Mouse (Mus musculus) olfactory bulb, adult 2 months (tissue): Measurements from ENCODE around the gene Serpine2. TPM values are rescaled to one million over a fixed set of nuclear protein-coding genes. Genes with fewer than 3 reads are reported as not detected.

Experiments used
- H3K27ac ChIP-seq: fragments of 200-500 bp; 2 replicates; pipeline ENCODE4 v1.5.1; 2012; ENCODE audit warnings: low read depth, low read length; ENCODE audit not compliant: insufficient read depth
- H3K4me1 ChIP-seq: fragments of 200-500 bp; 2 replicates; pipeline ENCODE4 v1.6.1; 2012; ENCODE audit warnings: low read length; ENCODE audit not compliant: control insufficient read depth, insufficient read depth
- H3K4me3 ChIP-seq: fragments of 200-500 bp; 2 replicates; pipeline ENCODE4 v1.5.1; 2012; ENCODE audit warnings: mild to moderate bottlenecking, low read depth, low read length, moderate library complexity; ENCODE audit not compliant: insufficient read depth
- CTCF ChIP-seq: fragments of 200-500 bp; IDR thresholded peaks from 2 replicates; pipeline ENCODE4 v1.5.1; 2012; ENCODE audit warnings: low read depth, mild to moderate bottlenecking, low read length, moderate library complexity; ENCODE audit not compliant: insufficient read depth
- POLR2A ChIP-seq: fragments of 200-500 bp; IDR thresholded peaks from 2 replicates; pipeline ENCODE4 v1.6.1; 2012; ENCODE audit warnings: mild to moderate bottlenecking, low read depth, low read length, moderate library complexity; ENCODE audit not compliant: insufficient read depth
- WGBS: fragments of 180-500 bp; shearing (Covaris S2); methylation state at CpG from one replicate; pipeline ENCODE4 v1.1.7; 2018; 5-methylcytosine and 5-hydroxymethylcytosine counted together
- polyA plus RNA-seq: library from polyadenylated mRNA; stranded (reverse); fragments of >200 nt; gene quantifications from 2 replicates; pipeline ENCODE4 v1.2.4, GENCODE M21; 2012; ENCODE audit warnings: low replicate concordance; ENCODE audit not compliant: missing spikeins, insufficient read depth, insufficient read length

Gene Serpine2
- polyA plus RNA-seq, 1 experiment, result 393 TPM

- TF ChIP-seq POLR2A, result no peak
- no peak for TF ChIP-seq CTCF
- Histone ChIP-seq H3K27ac (no peak overlapping the region), H3K4me3 (no peak overlapping the region), H3K4me1 (peaks cover 5% of the 10 kb centered on the region)
- 74% methylated on average over 11 of the region's 11 CpGs for WGBS
These were observed 83.0 kb downstream of the Serpine2 start for GRCm38 (mm10) chr1:79778011-79778410.

DNA sequence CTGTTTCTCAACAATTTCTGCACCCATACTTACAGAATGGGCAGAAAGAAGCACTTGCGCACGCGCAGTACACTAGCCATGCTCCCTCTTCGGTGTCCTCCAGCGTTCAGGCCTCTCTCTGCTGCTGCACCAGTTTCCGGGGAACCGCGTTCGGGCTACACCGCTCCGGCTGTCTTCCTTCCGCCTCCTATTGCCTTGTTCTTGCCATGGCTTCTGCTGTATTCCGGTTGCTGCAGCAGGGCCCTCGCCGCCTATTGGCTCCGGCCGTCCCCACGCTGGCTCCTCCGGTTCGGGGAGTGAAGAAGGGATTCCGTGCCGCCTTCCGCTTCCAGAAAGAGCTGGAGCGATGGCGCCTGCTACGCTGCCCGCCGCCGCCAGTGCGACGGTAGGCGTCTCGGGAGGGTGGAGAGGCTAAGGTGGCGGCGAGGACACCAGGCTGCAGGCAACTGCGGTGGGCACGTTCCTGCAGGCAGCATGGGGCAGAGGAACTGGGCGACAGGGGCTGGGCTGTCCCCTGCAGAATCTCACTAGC is 85.0 kb downstream of the Serpine2 start, which contains the start of the genes Mrpl44 and Wdfy1:
Gene Mrpl44, plus strand, starts transcription at position 92 of the 532 bp plus-strand sequence.
Gene Wdfy1, minus strand, starts transcription at position 217 of the 532 bp plus-strand sequence.
- peak within 1 kb of the TSS; percentile 78 for H3K4me3 ChIP-seq
- peak within 1 kb of the TSS; percentile 56 for H3K27ac ChIP-seq
- peak; percentile 66 for TF ChIP-seq POLR2A
- TF ChIP-seq CTCF, result peak; percentile 46; the same call in 1 of the 2 replicates
- WGBS, result under 1% methylated on average over 38 of the region's 38 CpGs
- peaks cover 5% of the 10 kb centered on the region for H3K4me1 ChIP-seq

GRCm38 (mm10) chr1:79774164-79774780 is 86.7 kb downstream of the Serpine2 start:
- 79% methylated on average over 4 of the region's 4 CpGs for whole genome bisulfite sequencing
- no peak overlapping the region for H3K4me3 ChIP-seq
- TF ChIP-seq CTCF (no peak), POLR2A (no peak)
- peaks cover 5% of the 10 kb centered on the region for H3K4me1 ChIP-seq
- no peak overlapping the region for H3K27ac ChIP-seq

- 49% methylated on average over 1 of the region's 1 CpGs for WGBS
- no peaks in the 10 kb centered on the region for H3K4me1 ChIP-seq
- no peak overlapping the region for H3K27ac ChIP-seq
- H3K4me3 ChIP-seq, result no peak overlapping the region
- no peak for TF ChIP-seq CTCF
These were observed 92.7 kb downstream of the Serpine2 start for GRCm38 (mm10) chr1:79768231-79768630.

GRCm38 (mm10) chr1:79764483-79764882 is 96.5 kb downstream of the Serpine2 start:
- Histone ChIP-seq H3K27ac (no peak overlapping the region), H3K4me3 (no peak overlapping the region), H3K4me1 (peaks cover 9% of the 10 kb centered on the region)
- WGBS, result 98% methylated on average over 1 of the region's 1 CpGs
- no peak for TF ChIP-seq POLR2A
- no peak for TF ChIP-seq CTCF

DNA sequence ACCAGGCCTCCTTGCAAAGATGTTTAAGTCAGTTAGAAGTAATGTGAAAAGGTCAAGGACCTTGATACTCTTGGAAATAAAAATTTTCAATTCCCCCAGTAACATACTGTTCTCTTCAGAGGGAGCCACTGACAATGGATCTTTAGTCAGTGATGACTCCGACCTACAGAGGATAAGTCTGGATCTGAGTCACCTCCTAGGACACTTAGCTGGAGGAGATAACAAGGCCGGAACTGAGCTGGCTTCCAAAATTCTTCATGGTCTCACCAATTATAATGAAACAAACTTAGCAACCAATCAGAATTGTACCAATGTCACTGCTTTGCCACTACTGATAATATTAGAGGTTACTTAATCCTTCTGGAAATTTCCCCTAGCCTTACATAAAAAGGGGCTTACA is 96.9 kb downstream of the Serpine2 start:
- TF ChIP-seq CTCF (no peak), POLR2A (no peak)
- no peak overlapping the region for H3K27ac ChIP-seq
- no peak overlapping the region for H3K4me3 ChIP-seq
- peaks cover 9% of the 10 kb centered on the region for H3K4me1 ChIP-seq
- WGBS, result 85% methylated on average over 2 of the region's 2 CpGs

- Histone ChIP-seq H3K4me3 (no peak overlapping the region), H3K4me1 (peaks cover 12% of the 10 kb centered on the region), H3K27ac (no peak overlapping the region)
- 52% methylated on average over 16 of the region's 16 CpGs for WGBS
- TF ChIP-seq CTCF, result no peak
- no peak for TF ChIP-seq POLR2A
These were observed 98.4 kb downstream of the Serpine2 start for GRCm38 (mm10) chr1:79762282-79763250.

- peak overlapping the region; percentile 66 for H3K4me3 ChIP-seq
- H3K4me1 ChIP-seq, result peaks cover 16% of the 10 kb centered on the region
- TF ChIP-seq POLR2A, result no peak
- no peak for TF ChIP-seq CTCF
- H3K27ac ChIP-seq, result no peak overlapping the region
- WGBS, result under 1% methylated on average over 6 of the region's 6 CpGs
These were observed 99.1 kb downstream of the Serpine2 start for GRCm38 (mm10) chr1:79761917-79762271.

DNA sequence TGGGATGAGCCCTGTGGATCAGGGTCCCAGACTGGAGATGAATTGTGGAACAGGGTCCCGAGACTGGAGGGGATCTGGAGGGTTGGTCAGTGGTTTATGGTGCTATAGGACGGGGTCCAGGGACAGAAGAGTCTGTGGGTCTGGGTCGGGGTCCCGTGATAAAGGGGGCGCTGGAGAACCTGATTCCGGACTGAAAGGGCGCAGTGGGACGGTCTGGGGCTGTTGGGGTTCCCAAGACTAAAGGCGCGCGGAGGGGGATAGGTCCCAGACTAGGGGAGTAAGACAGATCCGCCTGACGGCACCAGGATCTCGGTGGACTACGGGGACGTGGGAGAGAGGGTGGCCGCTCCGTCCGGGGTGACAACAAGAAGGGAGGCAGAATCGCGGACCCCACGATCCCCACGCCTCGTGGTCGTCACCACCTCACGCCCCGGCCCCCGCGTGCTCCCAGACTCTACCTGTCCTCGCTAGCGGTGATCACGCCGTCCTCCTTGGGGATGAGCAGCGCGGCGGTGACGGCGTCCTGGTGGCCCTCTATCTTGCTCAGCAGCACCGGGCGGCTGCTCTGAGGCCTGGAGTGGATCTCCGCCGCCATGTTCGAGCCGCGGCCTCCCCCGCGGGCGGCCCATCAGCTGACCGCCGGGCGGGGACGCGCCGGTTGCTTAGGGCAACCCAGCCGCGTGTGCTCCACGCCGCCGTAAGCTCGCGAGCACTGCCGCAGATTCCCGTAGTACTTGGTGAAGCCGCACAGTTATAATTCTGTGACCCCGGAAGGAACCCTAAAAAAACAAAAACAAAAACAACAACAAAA is 99.7 kb downstream of the Serpine2 start:
- under 1% methylated on average over 65 of the region's 65 CpGs for WGBS
- Histone ChIP-seq H3K27ac (peak overlapping the region; percentile 34), H3K4me3 (peak overlapping the region; percentile 66), H3K4me1 (peaks cover 17% of the 10 kb centered on the region)
- TF ChIP-seq CTCF, result no peak
- peak; percentile 82; the same call in 1 of the 2 replicates for TF ChIP-seq POLR2A
